Mouse (Mus musculus) CH12.LX (cell line): ENCODE measurements at regions not wholly inside any gene's neighbourhood (a gene's known extent, or its start where the extent isn't known, plus 50 kb on each side); places are given as distances from the start of the nearest gene placed in this dataset.

Experiments used
- CTCF ChIP-seq, 2 experiments: IDR thresholded peaks in 1 of 2; conservative IDR thresholded peaks in 1 of 2; 2 replicates each; pipeline ENCODE4 v1.5.1; 2011 to 2012; ENCODE audit warnings: low read depth in 2 of 2, low read length in 2 of 2, improper control_type of control experiment in 1 of 2, inconsistent platforms in 1 of 2, mild to moderate bottlenecking in 1 of 2, moderate library complexity in 1 of 2
- IRF4 ChIP-seq: IDR thresholded peaks from 2 replicates; pipeline ENCODE4 v1.6.1; 2014; ENCODE audit warnings: low read depth, mild to moderate bottlenecking, inconsistent platforms, low read length, improper control_type of control experiment
- JUN ChIP-seq: IDR thresholded peaks from 2 replicates; pipeline ENCODE4 v1.6.1; 2011; ENCODE audit warnings: low read depth, mild to moderate bottlenecking, low read length, improper control_type of control experiment, moderate library complexity; ENCODE audit not compliant: insufficient read depth
- JUND ChIP-seq: conservative IDR thresholded peaks from 2 replicates; pipeline ENCODE4 v1.6.1; 2011; ENCODE audit warnings: low read depth, low read length, improper control_type of control experiment
- KAT2A ChIP-seq: IDR thresholded peaks from 2 replicates; pipeline ENCODE4 v1.6.1; 2012; ENCODE audit warnings: low read length, improper control_type of control experiment, inconsistent platforms; ENCODE audit not compliant: insufficient replicate concordance
- MAFK ChIP-seq: IDR thresholded peaks from 2 replicates; pipeline ENCODE4 v1.6.1; 2011; ENCODE audit warnings: low read length, improper control_type of control experiment; ENCODE audit not compliant: insufficient replicate concordance
- MAX ChIP-seq: IDR thresholded peaks from 2 replicates; pipeline ENCODE4 v1.6.1; 2011; ENCODE audit warnings: low read length, improper control_type of control experiment
- UBTF ChIP-seq: IDR thresholded peaks from 2 replicates; pipeline ENCODE4 v1.6.1; 2012; ENCODE audit warnings: low read depth, mild to moderate bottlenecking, inconsistent platforms, low read length, improper control_type of control experiment, moderate library complexity
- ZC3H11A ChIP-seq: IDR thresholded peaks from 2 replicates; pipeline ENCODE4 v1.6.1; 2012; ENCODE audit warnings: low read depth, mild to moderate bottlenecking, inconsistent platforms, low read length, improper control_type of control experiment

DNA sequence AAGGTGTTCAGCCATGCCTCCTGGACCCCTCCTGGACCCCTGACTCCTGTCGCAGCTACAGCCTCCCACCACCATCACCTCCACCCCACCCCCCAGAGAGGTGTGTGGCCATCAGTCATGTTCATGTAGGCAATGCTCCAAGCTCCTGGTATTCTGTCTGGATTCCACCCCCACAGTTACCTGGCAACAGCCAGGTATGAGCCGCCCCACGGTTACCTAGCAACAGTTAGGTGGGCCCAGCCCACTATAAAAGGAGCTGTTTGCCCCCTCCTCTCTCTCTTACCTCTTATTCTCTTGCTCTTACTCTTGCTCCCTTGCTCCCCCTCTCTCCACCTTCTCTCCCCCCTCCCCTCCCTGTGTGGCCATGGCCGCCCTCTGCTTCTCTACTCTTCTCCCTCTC lies 106.5 kb downstream of the Cenpf start:
- TF ChIP-seq MAX: no peak
- TF ChIP-seq CTCF (conservative IDR thresholded peaks at IDR 0.05 in 1 of 2, IDR thresholded peaks at IDR 0.05 in 1 of 2; ENCODE audit: low read depth in 2 of 2, low read length in 2 of 2): no peak
- no peak for TF ChIP-seq JUND
- TF ChIP-seq MAFK: no peak
- no peak for TF ChIP-seq ZC3H11A
- TF ChIP-seq IRF4: no peak
- TF ChIP-seq JUN: no peak
- TF ChIP-seq UBTF: no peak
- TF ChIP-seq KAT2A: no peak
